Mouse (Mus musculus) thymus, adult 2 months (tissue): Measurements from ENCODE around the gene Gm10309. TPM values are rescaled to one million over a fixed set of nuclear protein-coding genes. Genes with fewer than 3 reads are reported as not detected.

ENCODE experiments used
- DNase-seq: peaks from one replicate; pipeline ENCODE4 v3.0.0; 2021
- H3K27ac ChIP-seq: fragments of 200-500 bp; 2 replicates; pipeline ENCODE4 v1.5.1; 2012; ENCODE audit warnings: low read length, control low read depth; ENCODE audit not compliant: control insufficient read depth, insufficient read depth
- H3K27me3 ChIP-seq: fragments of 200-500 bp; 2 replicates; pipeline ENCODE4 v1.6.1; 2012; ENCODE audit warnings: mild to moderate bottlenecking, low read length, moderate library complexity, mixed read lengths; ENCODE audit not compliant: control insufficient read depth, insufficient read depth
- H3K36me3 ChIP-seq: fragments of 200-500 bp; 2 replicates; pipeline ENCODE4 v1.6.1; 2012; ENCODE audit warnings: mild to moderate bottlenecking, low read length, moderate library complexity; ENCODE audit not compliant: control insufficient read depth, insufficient read depth
- H3K4me1 ChIP-seq: fragments of 200-500 bp; replicated peaks from 2 replicates; pipeline ENCODE4 v1.6.1; 2012; ENCODE audit warnings: low read length; ENCODE audit not compliant: control insufficient read depth, insufficient read depth
- H3K4me3 ChIP-seq: fragments of 200-500 bp; 2 replicates; pipeline ENCODE4 v1.5.1; 2012; ENCODE audit warnings: mild to moderate bottlenecking, low read length, control low read depth, moderate library complexity; ENCODE audit not compliant: control insufficient read depth, insufficient read depth
- CTCF ChIP-seq: fragments of 200-500 bp; IDR thresholded peaks from 2 replicates; pipeline ENCODE4 v1.5.1; 2012; ENCODE audit warnings: mild to moderate bottlenecking, control low read depth, low read length, moderate library complexity, borderline replicate concordance; ENCODE audit not compliant: control insufficient read depth, poor library complexity, insufficient read depth; ENCODE audit errors: extremely low read depth
- POLR2A ChIP-seq: fragments of 200-500 bp; IDR thresholded peaks from 2 replicates; pipeline ENCODE4 v1.6.1; 2012; ENCODE audit warnings: mild to moderate bottlenecking, low read length, control low read depth, moderate library complexity; ENCODE audit not compliant: control insufficient read depth, poor library complexity, insufficient read depth; ENCODE audit errors: extremely low read depth
- WGBS: fragments of 180-500 bp; shearing (Covaris S2); methylation state at CpG from one replicate; pipeline ENCODE4 v1.1.7; 2018; 5-methylcytosine and 5-hydroxymethylcytosine counted together
- polyA plus RNA-seq: library from polyadenylated mRNA; depleted of rRNA; stranded (reverse); fragments of >200 nt; gene quantifications from 2 replicates; pipeline ENCODE4 v1.2.3, GENCODE M21; 2012

Gene Gm10309
- polyA plus RNA-seq, 1 experiment, result not detected

GRCm38 (mm10) chr17:86527298-86527697 is 22.3 kb upstream of the Gm10309 start:
- 33% methylated on average over 5 of the region's 5 CpGs for WGBS
- TF ChIP-seq POLR2A (no peak), CTCF (no peak)
- no peak overlapping the region for H3K4me3 ChIP-seq
- H3K36me3 ChIP-seq, result no peaks in the 10 kb centered on the region
- no peaks in the 10 kb centered on the region for H3K4me1 ChIP-seq
- H3K27me3 ChIP-seq, result no peaks in the 10 kb centered on the region
- H3K27ac ChIP-seq, result no peak overlapping the region
- DNase-seq, result no peak

GRCm38 (mm10) chr17:86526016-86526415 is 21.0 kb upstream of the Gm10309 start:
- no peak overlapping the region for H3K4me3 ChIP-seq
- TF ChIP-seq POLR2A, result no peak
- TF ChIP-seq CTCF, result no peak
- DNase-seq, result no peak
- no peaks in the 10 kb centered on the region for H3K27me3 ChIP-seq
- no peaks in the 10 kb centered on the region for H3K4me1 ChIP-seq
- no peaks in the 10 kb centered on the region for H3K36me3 ChIP-seq
- 94% methylated on average over 7 of the region's 7 CpGs for WGBS
- no peak overlapping the region for H3K27ac ChIP-seq

- DNase-seq, result no peak
- Histone ChIP-seq H3K36me3 (no peaks in the 10 kb centered on the region), H3K27me3 (no peaks in the 10 kb centered on the region), H3K4me1 (no peaks in the 10 kb centered on the region), H3K4me3 (no peak overlapping the region), H3K27ac (no peak overlapping the region)
- TF ChIP-seq CTCF (no peak), POLR2A (no peak)
- 94% methylated on average over 2 of the region's 2 CpGs for WGBS
Measured at GRCm38 (mm10) chr17:86525075-86525474, 20.0 kb upstream of the Gm10309 start.

GRCm38 (mm10) chr17:86523843-86524242 is 18.8 kb upstream of the Gm10309 start:
- no peaks in the 10 kb centered on the region for H3K36me3 ChIP-seq
- WGBS, result 97% methylated on average over 10 of the region's 10 CpGs
- TF ChIP-seq CTCF, result no peak
- no peak for TF ChIP-seq POLR2A
- DNase-seq, result no peak
- no peaks in the 10 kb centered on the region for H3K4me1 ChIP-seq
- H3K27ac ChIP-seq, result no peak overlapping the region
- H3K27me3 ChIP-seq, result no peaks in the 10 kb centered on the region
- no peak overlapping the region for H3K4me3 ChIP-seq

GRCm38 (mm10) chr17:86523374-86523773 is 18.3 kb upstream of the Gm10309 start:
- TF ChIP-seq CTCF (no peak), POLR2A (no peak)
- WGBS, result 92% methylated on average over 3 of the region's 3 CpGs
- Histone ChIP-seq H3K27ac (no peak overlapping the region), H3K4me1 (no peaks in the 10 kb centered on the region), H3K4me3 (no peak overlapping the region), H3K36me3 (no peaks in the 10 kb centered on the region), H3K27me3 (no peaks in the 10 kb centered on the region)
- DNase-seq, result no peak

GRCm38 (mm10) chr17:86522649-86523048 is 17.6 kb upstream of the Gm10309 start:
- Histone ChIP-seq H3K36me3 (no peaks in the 10 kb centered on the region), H3K4me1 (no peaks in the 10 kb centered on the region), H3K4me3 (no peak overlapping the region), H3K27ac (no peak overlapping the region), H3K27me3 (no peaks in the 10 kb centered on the region)
- DNase-seq, result no peak
- TF ChIP-seq CTCF, result no peak
- no peak for TF ChIP-seq POLR2A
- 96% methylated on average over 5 of the region's 5 CpGs for WGBS

GRCm38 (mm10) chr17:86521252-86521651 is 16.2 kb upstream of the Gm10309 start:
- DNase-seq, result no peak
- Histone ChIP-seq H3K4me3 (no peak overlapping the region), H3K4me1 (no peaks in the 10 kb centered on the region), H3K27ac (no peak overlapping the region), H3K36me3 (no peaks in the 10 kb centered on the region), H3K27me3 (no peaks in the 10 kb centered on the region)
- TF ChIP-seq CTCF (no peak), POLR2A (no peak)
- WGBS, result 96% methylated on average over 11 of the region's 11 CpGs
